Mouse (Mus musculus): Measurements from ENCODE around the gene Rasl10b.
A peak's percentile ranks its signal among the peaks of the same experiment; 100 is the strongest.

Rasl10b gene

GRCm38 (mm10) chr11:83462711-83463244 lies 53.8 kb downstream of the Rasl10b start, which contains the start of gene Mmp28:
Gene Mmp28 (minus strand): TSS chr11:83463071.
- peak in 1 of 2 experiments; percentile 4 for DNase-seq (ENCODE audit: low spot score in 2 of 2)

- peak in 1 of 2 experiments; percentile 3 for DNase-seq (ENCODE audit: low spot score in 2 of 2)
Measured at GRCm38 (mm10) chr11:83465976-83466375, 57.0 kb downstream of the Rasl10b start.

GRCm38 (mm10) chr11:83467120-83467652 lies 58.2 kb downstream of the Rasl10b start:
- peak in 1 of 2 experiments; percentile 57 for DNase-seq (ENCODE audit: low spot score in 2 of 2)

GRCm38 (mm10) chr11:83468765-83469164 lies 59.8 kb downstream of the Rasl10b start:
- no peak for DNase-seq (ENCODE audit: low spot score in 2 of 2)
